Mouse (Mus musculus) bone marrow macrophage, adult 2 months (primary cell): ENCODE results near the gene Ttbk2.

Experiments used
- CTCF ChIP-seq: IDR thresholded peaks from 2 replicates; pipeline ENCODE4 v1.5.1; 2012; ENCODE audit warnings: low read depth, mild to moderate bottlenecking, low read length, moderate library complexity
- POLR2A ChIP-seq: IDR thresholded peaks from 2 replicates; pipeline ENCODE4 v1.6.1; 2012; ENCODE audit warnings: mild to moderate bottlenecking, low read depth, low read length, borderline replicate concordance

DNA sequence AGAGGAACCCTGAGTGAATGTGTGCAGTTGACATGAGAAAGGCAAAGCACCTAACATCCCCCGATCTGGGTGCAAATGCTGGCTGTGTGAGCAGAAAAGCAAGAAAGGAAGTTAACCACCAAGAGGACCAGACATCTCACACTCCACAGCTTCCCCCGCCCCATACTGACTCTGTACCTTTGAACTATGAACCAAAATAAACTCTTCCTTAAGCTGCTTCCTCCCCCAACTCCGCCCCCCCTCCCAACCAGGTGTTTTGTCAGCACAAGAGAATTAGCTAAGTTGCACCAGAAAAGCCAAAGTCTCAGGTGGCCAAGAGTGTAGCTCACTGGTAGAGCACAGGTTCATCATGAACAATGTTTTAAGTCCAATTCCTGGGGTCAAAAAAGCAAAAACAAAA, 2.7 kb upstream of the Ttbk2 start:
- no peak for TF ChIP-seq CTCF
- TF ChIP-seq POLR2A, result no peak
